Mouse (Mus musculus) heart, adult 9 months (tissue): ENCODE results near the gene Vmn1r35.
"Not testable (repeated sequence)": the region's sequence is repeated elsewhere in the genome, so short reads cannot be mapped to it uniquely, and the experiment has no call there.

ENCODE experiments used
- DNase-seq, 2 experiments: peaks; one replicate each; pipeline ENCODE4 v3.0.0; 2022; ENCODE audit warnings: low spot score in 2 of 2

Vmn1r35 gene

GRCm38 (mm10) chr6:66685806-66686205 is at the start of gene Vmn1r35:
Vmn1r35 (minus strand) TSS chr6:66685906.
- no peak for DNase-seq

GRCm38 (mm10) chr6:66729082-66729481 is 43.4 kb upstream of the Vmn1r35 start, which contains the start of gene Vmn1r37:
Vmn1r37 (plus strand) TSS chr6:66729382.
- DNase-seq: not testable (repeated sequence)

- not testable (repeated sequence) for DNase-seq
These were observed 33.4 kb upstream of the Vmn1r35 start, which contains the start of gene Vmn1r36 for GRCm38 (mm10) chr6:66719068-66719467. Vmn1r36 (minus strand) TSS chr6:66719168.

- DNase-seq: no peak
These were observed 28.1 kb upstream of the Vmn1r35 start for GRCm38 (mm10) chr6:66713854-66714253.

GRCm38 (mm10) chr6:66708901-66709300 is 23.2 kb upstream of the Vmn1r35 start:
- DNase-seq: no peak

GRCm38 (mm10) chr6:66643779-66644178 is 41.9 kb downstream of the Vmn1r35 start, which contains the start of gene Vmn1r34:
Vmn1r34 (minus strand) TSS chr6:66643879.
- no peak for DNase-seq
